Comparison of ENCODE assay signal across 8 mouse cellular contexts in genomic region chr6:31369875-31370274, GRCm38 (mm10). TPM values are rescaled to one million over a fixed set of nuclear protein-coding genes. Genes with fewer than 3 reads are reported as not detected.
DNase-seq lines count a peak whose midpoint lies in the region; ATAC-seq and TF ChIP-seq lines count a peak whose summit lies in the region.

No protein-coding gene starts in this region.

- H3K9me3 ChIP-seq in heart, embryonic 11.5 days (replicated peaks; ENCODE audit: control insufficient read depth, low read length): no peaks in the 10 kb centered on the region
- no peaks in the 10 kb centered on the region for H3K9me3 ChIP-seq in hindbrain, embryonic 12.5 days (replicated peaks)

- no peak overlapping the region for H3K27ac ChIP-seq in heart, embryonic 11.5 days (ENCODE audit: low read depth, low read length)
- no peak overlapping the region for H3K27ac ChIP-seq in thymus, adult 2 months (ENCODE audit: control insufficient read depth, insufficient read depth, low read length)
- H3K27ac ChIP-seq in hindbrain, embryonic 12.5 days: no peak overlapping the region

- no peak for TF ChIP-seq POLR2A in thymus, adult 2 months (IDR thresholded peaks at IDR 0.05; ENCODE audit: control insufficient read depth, extremely low read depth, insufficient read depth, low read length, poor library complexity)

- peaks cover 9% of the 10 kb centered on the region; the same call in 1 of the 2 replicates for H3K4me1 ChIP-seq in heart, embryonic 11.5 days (ENCODE audit: control insufficient read depth, insufficient read depth, low read length)
- no peaks in the 10 kb centered on the region for H3K4me1 ChIP-seq in thymus, adult 2 months (replicated peaks; ENCODE audit: control insufficient read depth, insufficient read depth, low read length)
- no peaks in the 10 kb centered on the region; the same call in 1 of the 2 replicates for H3K4me1 ChIP-seq in hindbrain, embryonic 12.5 days

- H3K4me2 ChIP-seq in heart, embryonic 11.5 days: no peak overlapping the region
- no peak overlapping the region for H3K4me2 ChIP-seq in hindbrain, embryonic 12.5 days (replicated peaks)

- H3K4me3 ChIP-seq in heart, embryonic 11.5 days (ENCODE audit: low read depth, low read length): no peak overlapping the region
- H3K4me3 ChIP-seq in thymus, adult 2 months (ENCODE audit: control insufficient read depth, insufficient read depth, low read length): no peak overlapping the region
- H3K4me3 ChIP-seq in hindbrain, embryonic 12.5 days: no peak overlapping the region

- ATAC-seq in heart, embryonic 11.5 days (replicated peaks; ENCODE audit: insufficient number of reproducible peaks, low FRiP score, low TSS enrichment): no peak
- ATAC-seq in common myeloid progenitor, adult 5-6 weeks (replicated peaks; ENCODE audit: low read depth, poor library complexity, severe bottlenecking): 0 out of 2 replicates have a peak, but pooled peaks have one; percentile 45
- ATAC-seq in monocyte, adult 5-6 weeks (replicated peaks; ENCODE audit: insufficient number of reproducible peaks, low FRiP score, low TSS enrichment, poor library complexity, severe bottlenecking): no peak
- ATAC-seq in hindbrain, embryonic 12.5 days (ENCODE audit: low FRiP score): no peak

- 77% methylated on average over 3 of the region's 3 CpGs for WGBS in heart, embryonic 11.5 days (ENCODE audit: insufficient replicate concordance)
- 95% methylated on average over 3 of the region's 3 CpGs for WGBS in thymus, adult 2 months
- WGBS in hindbrain, embryonic 12.5 days: 70% methylated on average over 3 of the region's 3 CpGs

- TF ChIP-seq CTCF in thymus, adult 2 months (IDR thresholded peaks at IDR 0.05; ENCODE audit: borderline replicate concordance, control insufficient read depth, extremely low read depth, insufficient read depth, low read length, poor library complexity): no peak

- H3K27me3 ChIP-seq in heart, embryonic 11.5 days (ENCODE audit: control insufficient read depth, insufficient read depth, low read length): no peaks in the 10 kb centered on the region
- no peaks in the 10 kb centered on the region for H3K27me3 ChIP-seq in thymus, adult 2 months (ENCODE audit: control insufficient read depth, insufficient read depth, low read length)
- no peaks in the 10 kb centered on the region for H3K27me3 ChIP-seq in hindbrain, embryonic 12.5 days

- H3K36me3 ChIP-seq in heart, embryonic 11.5 days (ENCODE audit: control insufficient read depth, insufficient read depth, low read length): no peaks in the 10 kb centered on the region
- H3K36me3 ChIP-seq in thymus, adult 2 months (ENCODE audit: control insufficient read depth, insufficient read depth, low read length): no peaks in the 10 kb centered on the region
- H3K36me3 ChIP-seq in hindbrain, embryonic 12.5 days: no peaks in the 10 kb centered on the region

- no peak overlapping the region for H3K9ac ChIP-seq in heart, embryonic 11.5 days (ENCODE audit: low read depth, low read length)
- H3K9ac ChIP-seq in hindbrain, embryonic 12.5 days: no peak overlapping the region

- peak; percentile 36 to 40 for DNase-seq in heart, adult 18-20 months
- DNase-seq in thymus, postnatal 25 days: peak; percentile 16
- DNase-seq in thymus, adult 2 months: no peak
- peak; percentile 32 to 42 for DNase-seq in lung, postnatal 4 days

RNA-seq across cellular contexts. Expression of gene Mkln1, which starts 28.7 kb away (rescaled TPM):
- 100 to 1,000 TPM; 174 to 178 TPM for total RNA-seq in heart, adult 18-20 months (2021)
- 220 and 227 TPM in 2 replicates for polyA plus RNA-seq in heart, embryonic 11.5 days (2014; fragmentation: Nextera tagmentation; extraction: Ambion mirVana)
- polyA plus RNA-seq in thymus, adult 2 months (2012; rRNA removed): 29.6 and 40.1 TPM in 2 replicates
- 181 and 246 TPM in 2 replicates for total RNA-seq in common myeloid progenitor, adult 5-6 weeks (2017)
- 201 to 306 TPM (median 209 TPM) in 3 replicates for total RNA-seq in monocyte, adult 5-6 weeks (2017)
- 182 and 195 TPM in 2 replicates for polyA plus RNA-seq in hindbrain, embryonic 12.5 days (2016; fragmentation: Nextera tagmentation; extraction: Ambion mirVana)
